Mouse (Mus musculus) MEL (cell line): ENCODE measurements around the gene Ica1l.

ENCODE experiments used
- CTCF ChIP-seq, 3 experiments: IDR thresholded peaks in 2 of 3; conservative IDR thresholded peaks in 1 of 3; 2 replicates each; pipeline ENCODE4 v1.5.1; 2011 to 2012; ENCODE audit warnings: low read length in 3 of 3, low read depth in 2 of 3, mild to moderate bottlenecking in 2 of 3, improper control_type of control experiment in 1 of 3, inconsistent platforms in 1 of 3, mixed read lengths in 1 of 3, moderate library complexity in 1 of 3; ENCODE audit not compliant: control insufficient read depth in 1 of 3, insufficient read depth in 1 of 3, poor library complexity in 1 of 3, severe bottlenecking in 1 of 3
- POLR2A ChIP-seq, 2 experiments: IDR thresholded peaks; 2 replicates each; pipeline ENCODE4 v1.6.1; 2011 to 2012; ENCODE audit warnings: low read length in 2 of 2, mild to moderate bottlenecking in 2 of 2, control low read depth in 1 of 2, improper control_type of control experiment in 1 of 2, low read depth in 1 of 2, moderate library complexity in 1 of 2; ENCODE audit not compliant: control insufficient read depth in 1 of 2, insufficient read depth in 1 of 2, poor library complexity in 1 of 2

DNA sequence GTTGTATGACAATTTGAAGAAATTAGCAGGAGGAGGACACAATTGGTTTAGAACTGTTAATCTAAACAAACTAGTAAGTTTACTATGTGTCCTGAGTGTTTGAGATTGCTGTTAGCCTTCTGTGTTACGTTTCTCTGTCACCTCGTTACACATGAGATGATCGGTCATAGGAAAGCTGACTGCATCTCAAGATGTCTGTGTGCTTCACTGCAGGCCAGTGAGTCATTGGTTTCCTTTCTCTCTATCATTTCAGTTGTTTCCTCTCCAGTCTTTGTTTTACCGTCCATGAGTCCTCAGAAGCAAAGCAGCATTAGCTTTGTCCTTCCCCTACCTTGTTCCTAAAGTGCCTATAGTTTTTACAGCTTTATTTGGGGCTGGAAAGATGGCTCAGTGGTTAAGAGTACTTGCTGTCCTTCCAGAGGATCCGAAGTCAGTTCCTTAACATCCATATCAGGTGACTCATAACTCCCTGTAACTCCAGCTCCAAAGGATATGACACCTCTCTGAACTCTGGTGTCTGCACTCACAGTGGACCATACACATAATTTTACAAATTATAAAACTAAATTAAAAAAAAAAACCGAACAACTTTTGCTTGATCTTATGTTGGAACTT lies 76.7 kb downstream of the Ica1l start:
- TF ChIP-seq CTCF (IDR thresholded peaks at IDR 0.05 in 2 of 3, conservative IDR thresholded peaks at IDR 0.05 in 1 of 3; ENCODE audit: control insufficient read depth in 1 of 3, insufficient read depth in 1 of 3, low read depth in 2 of 3, low read length in 3 of 3, poor library complexity in 1 of 3, severe bottlenecking in 1 of 3) (no peak), POLR2A (IDR thresholded peaks at IDR 0.05; ENCODE audit: control insufficient read depth in 1 of 2, insufficient read depth in 1 of 2, low read depth in 1 of 2, low read length in 2 of 2, poor library complexity in 1 of 2) (no peak)
